Mouse (Mus musculus): ENCODE measurements at regions not wholly inside any gene's neighbourhood (a gene's known extent, or its start where the extent isn't known, plus 50 kb on each side); places are given as distances from the start of the nearest gene placed in this dataset.

GRCm38 (mm10) chr13:48316747-48317146, 55.7 kb downstream of the Id4 start:
- DNase-seq (ENCODE audit: low spot score): no peak

DNA sequence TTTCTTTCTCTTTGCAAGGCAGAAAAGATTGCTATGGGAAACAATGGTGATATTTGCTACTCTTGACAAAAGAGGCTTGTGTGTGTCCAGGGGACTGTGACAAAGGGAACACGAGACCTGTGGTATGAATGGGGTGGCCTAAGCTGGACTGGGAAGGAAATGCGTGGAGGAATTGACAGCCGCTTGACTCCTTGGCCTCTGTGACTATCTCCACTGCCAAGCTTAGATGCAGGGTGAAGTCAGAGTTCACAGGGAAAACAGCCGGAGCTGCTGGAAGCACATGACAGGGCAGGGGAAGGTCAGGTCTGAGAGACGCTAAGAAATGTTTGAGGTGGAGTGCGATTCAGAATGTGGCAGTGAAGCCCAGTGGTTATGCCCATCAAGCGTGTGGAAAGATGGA, 56.4 kb downstream of the Id4 start:
- DNase-seq (ENCODE audit: low spot score): no peak

GRCm38 (mm10) chr13:48319001-48319400, 58.0 kb downstream of the Id4 start:
- no peak for DNase-seq (ENCODE audit: low spot score)

DNA sequence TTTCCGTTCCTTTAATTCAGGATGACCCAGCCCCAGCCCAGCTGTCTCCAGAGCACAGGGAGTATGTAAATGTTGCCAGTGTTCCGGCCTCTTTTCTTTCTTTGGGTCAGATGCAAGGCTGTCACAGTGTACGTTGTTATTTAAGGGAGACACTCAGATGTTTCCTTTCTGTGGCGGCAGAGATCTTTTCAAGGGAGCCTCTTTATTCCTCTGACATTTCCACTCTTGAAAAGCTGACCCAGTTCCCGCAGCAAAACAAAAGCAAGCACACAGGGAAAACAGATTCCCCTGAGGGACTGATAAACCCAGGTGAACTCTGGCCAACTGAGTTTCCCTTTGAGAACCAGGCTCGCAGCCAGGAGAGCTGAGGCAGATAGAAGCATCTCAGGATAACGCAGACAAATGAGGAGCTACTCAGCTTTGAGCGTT, 63.3 kb downstream of the Id4 start:
- DNase-seq (ENCODE audit: low spot score): no peak

DNA sequence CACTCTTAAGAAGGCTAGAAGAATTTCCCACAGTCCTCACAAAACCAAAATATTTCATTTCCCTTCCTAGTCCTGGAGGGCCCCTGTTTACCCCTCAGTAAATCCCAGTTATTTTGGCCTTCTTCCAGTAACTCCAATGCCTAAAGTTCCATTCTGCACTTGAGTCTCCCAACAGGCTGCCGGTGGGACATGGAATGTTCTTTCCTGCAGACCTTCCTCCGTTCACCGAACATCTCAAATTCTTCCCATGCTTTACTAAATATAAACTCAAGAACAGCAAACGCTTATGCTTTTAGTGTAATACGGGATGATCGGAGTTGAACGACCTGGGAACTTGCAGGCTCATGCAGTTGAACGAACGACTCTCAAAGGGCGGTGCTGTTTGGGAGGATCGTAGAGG, 69.6 kb downstream of the Id4 start:
- DNase-seq (ENCODE audit: low spot score): no peak

DNA sequence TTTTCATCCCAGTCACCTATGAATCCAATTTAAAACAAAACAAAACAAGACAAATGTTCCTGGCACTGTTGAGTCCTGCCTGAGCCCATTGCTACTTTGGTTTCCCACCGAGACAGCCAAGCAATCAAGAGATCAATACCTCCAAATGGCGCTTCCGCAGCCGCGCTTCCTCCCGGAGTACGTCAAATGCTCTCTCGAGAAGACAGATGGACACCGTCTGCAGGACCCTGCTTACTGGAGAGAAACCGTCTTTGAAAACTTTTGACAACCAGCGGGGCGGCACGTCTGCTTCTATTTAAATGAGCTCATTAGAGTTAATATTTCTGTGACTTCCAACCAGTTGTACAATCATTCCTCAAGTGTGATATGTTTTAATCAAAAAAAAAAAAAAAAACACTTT, 75.1 kb downstream of the Id4 start:
- no peak for DNase-seq (ENCODE audit: low spot score)

GRCm38 (mm10) chr13:48336602-48337001, 75.6 kb downstream of the Id4 start:
- no peak for DNase-seq (ENCODE audit: low spot score)

DNA sequence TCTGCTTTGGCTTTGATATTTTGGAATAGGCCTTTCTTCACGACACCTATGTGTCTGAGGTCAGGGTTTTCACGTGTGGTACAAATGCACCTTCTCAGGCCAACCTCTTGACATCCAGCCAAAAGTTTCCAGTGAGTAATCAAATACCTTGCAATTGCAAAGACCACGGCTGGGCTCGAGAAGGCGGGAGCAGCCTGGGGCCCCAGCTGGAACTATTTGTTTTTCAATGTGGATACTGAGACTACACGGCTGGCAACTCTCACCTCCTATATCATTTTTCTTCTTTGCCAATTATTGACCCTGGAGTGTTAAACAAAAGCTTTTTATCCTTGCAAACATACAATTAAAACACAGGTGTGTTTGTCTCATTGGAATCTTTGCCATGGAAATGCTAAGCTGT, 77.5 kb downstream of the Id4 start:
- no peak for DNase-seq (ENCODE audit: low spot score)

GRCm38 (mm10) chr13:48350124-48350523, 89.1 kb downstream of the Id4 start:
- no peak for DNase-seq (ENCODE audit: low spot score)

DNA sequence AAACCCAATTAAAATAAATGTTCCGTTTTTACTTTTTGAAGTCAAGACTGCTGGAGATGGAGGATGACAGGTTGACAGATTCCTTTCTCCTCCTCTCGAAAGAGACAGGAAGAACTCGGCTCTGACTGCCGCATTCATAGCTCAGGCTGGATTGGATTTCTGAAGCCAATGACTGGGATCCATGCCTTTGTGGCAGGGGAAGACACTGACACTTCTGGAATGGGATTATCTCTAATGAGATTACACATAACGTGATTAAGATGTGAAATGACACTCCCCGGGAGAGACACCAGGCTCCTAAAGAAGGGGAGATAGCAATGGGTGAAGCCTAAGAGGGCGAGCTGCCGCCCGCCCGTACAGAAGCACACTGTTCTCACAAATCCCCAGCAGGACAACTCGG, 89.9 kb downstream of the Id4 start:
- DNase-seq (ENCODE audit: low spot score): no peak

GRCm38 (mm10) chr13:48357118-48357517, 96.1 kb downstream of the Id4 start:
- DNase-seq (ENCODE audit: low spot score): no peak

GRCm38 (mm10) chr13:48357640-48358039, 96.6 kb downstream of the Id4 start:
- peak; percentile 5 for DNase-seq (ENCODE audit: low spot score)

DNA sequence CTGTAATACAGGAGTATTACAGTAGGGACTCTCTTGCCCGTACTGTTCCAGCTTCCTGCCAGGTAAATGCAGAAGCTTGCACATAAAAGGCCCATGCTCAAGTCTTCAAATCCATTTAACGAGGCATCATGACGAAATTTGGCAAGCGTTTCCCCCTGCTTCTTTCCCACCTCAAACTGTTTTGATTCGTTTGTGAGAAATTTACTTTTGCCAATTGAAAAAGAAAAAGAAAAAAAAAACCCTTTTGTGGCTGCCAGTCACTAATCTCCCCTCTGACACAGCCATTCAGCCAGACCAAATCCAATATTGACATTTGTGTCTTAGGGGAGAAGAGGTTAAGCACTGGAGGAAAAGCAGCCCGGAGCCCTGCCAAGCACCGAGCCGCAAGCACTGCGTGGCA, 110.0 kb downstream of the Id4 start:
- no peak for DNase-seq (ENCODE audit: low spot score)

- no peak for DNase-seq (ENCODE audit: low spot score)
Observed at GRCm38 (mm10) chr13:48376405-48376804, 115.4 kb downstream of the Id4 start.

GRCm38 (mm10) chr13:48383580-48384445, 122.8 kb downstream of the Id4 start:
- no peak for DNase-seq (ENCODE audit: low spot score)

DNA sequence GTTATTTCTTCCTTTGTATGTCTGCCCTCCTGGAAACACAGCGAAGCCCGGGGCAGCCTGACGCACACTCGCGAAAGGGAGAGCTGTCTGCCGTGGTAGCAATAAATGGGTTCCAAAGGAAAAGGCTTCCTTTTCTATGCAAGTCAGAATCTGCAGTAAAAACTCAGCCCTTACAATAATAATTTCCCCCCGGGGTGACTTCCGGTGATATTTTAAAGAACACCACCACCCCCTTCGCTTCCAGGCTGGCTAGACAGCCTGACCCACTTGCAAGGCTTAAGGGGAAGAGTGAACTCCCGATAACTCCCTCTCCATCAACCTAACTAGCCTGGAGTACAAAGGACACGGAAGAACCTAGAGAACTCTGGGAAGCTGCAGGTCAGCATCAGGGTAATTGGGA, 123.9 kb downstream of the Id4 start:
- DNase-seq (ENCODE audit: low spot score): no peak

- no peak for DNase-seq (ENCODE audit: low spot score)
Observed at GRCm38 (mm10) chr13:48391126-48391525, 122.1 kb downstream of the Zfp169 start.

GRCm38 (mm10) chr13:48397761-48398160, 115.5 kb downstream of the Zfp169 start:
- no peak for DNase-seq (ENCODE audit: low spot score)

DNA sequence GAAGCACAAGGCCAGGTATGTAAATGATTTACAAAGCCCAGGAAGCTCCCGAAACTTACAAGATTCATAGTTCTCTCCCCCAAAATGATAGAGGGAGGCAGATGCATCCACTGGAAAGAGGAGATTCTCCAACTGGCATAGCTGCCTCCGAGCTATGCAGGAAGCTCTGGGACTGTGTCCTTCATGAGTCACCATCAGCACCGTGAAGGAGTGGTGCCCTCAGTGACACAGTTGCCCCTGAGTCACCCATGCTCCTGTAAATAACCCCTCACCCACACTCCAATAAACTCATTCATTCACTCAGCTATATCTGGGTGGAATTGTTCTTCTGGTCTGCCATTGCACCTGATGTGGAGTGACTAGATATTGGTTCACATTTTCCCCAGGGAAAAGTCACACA, 114.6 kb downstream of the Zfp169 start:
- DNase-seq (ENCODE audit: low spot score): no peak

DNA sequence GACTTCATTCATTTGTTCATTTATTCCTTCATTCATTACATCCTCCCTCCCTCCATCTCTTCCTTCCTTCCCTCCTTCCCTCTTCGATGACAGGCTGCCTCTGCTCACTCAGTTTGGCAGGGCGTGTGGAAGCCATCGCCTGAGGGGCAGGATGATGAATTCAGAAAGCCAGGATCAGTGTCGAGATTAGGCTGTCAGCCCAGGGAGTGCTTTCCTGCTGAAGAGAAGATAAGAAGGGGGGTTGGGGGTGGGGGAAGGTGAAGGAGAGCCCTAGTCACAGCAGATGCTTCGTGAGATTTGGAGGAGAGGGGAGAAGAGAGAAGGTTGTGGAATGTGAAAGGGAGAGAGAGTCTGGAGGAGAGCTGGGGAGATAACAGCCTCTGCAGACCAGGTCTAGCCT, 110.9 kb downstream of the Zfp169 start:
- no peak for DNase-seq (ENCODE audit: low spot score)

- DNase-seq (ENCODE audit: low spot score): no peak
Observed at GRCm38 (mm10) chr13:48422438-48423329, 90.6 kb downstream of the Zfp169 start.

DNA sequence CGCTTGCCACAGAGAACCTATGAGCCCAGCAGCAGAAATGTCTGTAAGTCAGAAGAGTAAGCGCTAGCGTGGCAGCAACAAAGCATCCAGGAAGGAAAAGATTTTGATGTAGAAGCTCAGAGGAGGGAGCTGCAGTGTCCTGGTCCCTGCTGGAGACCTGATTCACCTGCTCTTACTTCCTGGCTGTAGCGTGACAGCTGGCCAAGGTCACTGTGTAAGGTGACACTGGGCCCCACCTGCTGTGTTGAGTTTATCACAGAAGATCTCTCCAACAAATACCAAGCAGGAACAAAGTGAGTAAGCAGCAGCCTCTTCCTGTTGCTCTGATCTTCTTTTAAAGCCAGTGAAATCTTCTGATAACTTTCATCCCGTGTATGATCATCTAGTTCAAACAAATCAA, 86.4 kb downstream of the Zfp169 start:
- no peak for DNase-seq (ENCODE audit: low spot score)
